Mouse (Mus musculus) myocyte (in vitro differentiated cells): ENCODE measurements around the gene Cavin2. TPM values are rescaled to one million over a fixed set of nuclear protein-coding genes. Genes with fewer than 3 reads are reported as not detected.

ENCODE experiments used
- H3K27me3 ChIP-seq: one replicate; pipeline ENCODE4 v1.6.1; 2011; ENCODE audit not compliant: control insufficient read depth, insufficient read depth, insufficient read length
- H3K36me3 ChIP-seq: one replicate; pipeline ENCODE4 v1.6.1; 2011; ENCODE audit not compliant: control insufficient read depth, insufficient read depth
- H3K4me2 ChIP-seq: one replicate; pipeline ENCODE4 v1.6.1; 2011; ENCODE audit warnings: low read depth, control low read depth
- H3K4me3 ChIP-seq: one replicate; pipeline ENCODE4 v1.5.1; 2011; ENCODE audit warnings: mild to moderate bottlenecking, control low read depth, moderate library complexity
- H3K79me2 ChIP-seq: one replicate; pipeline ENCODE4 v1.6.1; 2011; ENCODE audit not compliant: control insufficient read depth, insufficient read depth
- H3ac ChIP-seq: one replicate; pipeline ENCODE4 v1.6.1; 2011; ENCODE audit not compliant: control insufficient read depth, insufficient read length
- CEBPB ChIP-seq: IDR thresholded peaks from 2 replicates; pipeline ENCODE4 v1.6.1; 2011; ENCODE audit warnings: mild to moderate bottlenecking, moderate library complexity; ENCODE audit not compliant: poor library complexity, insufficient read depth, severe bottlenecking
- E2F4 ChIP-seq: IDR thresholded peaks from one replicate; pipeline ENCODE4 v1.6.1; 2011; ENCODE audit warnings: mild to moderate bottlenecking, control low read depth, moderate library complexity; ENCODE audit not compliant: insufficient read depth
- MAX ChIP-seq: IDR thresholded peaks from one replicate; pipeline ENCODE4 v1.6.1; 2011; ENCODE audit warnings: low read depth, mild to moderate bottlenecking, control low read depth
- MYOD1 ChIP-seq, 3 experiments: IDR thresholded peaks; one replicate each; pipeline ENCODE4 v1.6.1; 2011; ENCODE audit warnings: control low read depth in 2 of 3, low read depth in 2 of 3, mild to moderate bottlenecking in 2 of 3, moderate library complexity in 1 of 3; ENCODE audit not compliant: insufficient read length in 2 of 3, control insufficient read depth in 1 of 3
- MYOG ChIP-seq, 3 experiments: IDR thresholded peaks; one replicate each; pipeline ENCODE4 v1.6.1; 2011; ENCODE audit warnings: control low read depth in 2 of 3, low read depth in 2 of 3, mild to moderate bottlenecking in 2 of 3; ENCODE audit not compliant: insufficient read length in 2 of 3, control insufficient read depth in 1 of 3, insufficient read depth in 1 of 3
- POLR2A ChIP-seq: IDR thresholded peaks from one replicate; pipeline ENCODE4 v1.6.1; 2011; ENCODE audit warnings: low read depth, mild to moderate bottlenecking, control low read depth, moderate library complexity; ENCODE audit not compliant: insufficient read length
- POLR2AphosphoS2 ChIP-seq: IDR thresholded peaks from one replicate; pipeline ENCODE4 v1.6.1; 2011; ENCODE audit warnings: low read depth, control low read depth; ENCODE audit not compliant: insufficient read length
- REST ChIP-seq: IDR thresholded peaks from one replicate; pipeline ENCODE4 v1.6.1; 2011; ENCODE audit warnings: mild to moderate bottlenecking, control low read depth, moderate library complexity; ENCODE audit not compliant: insufficient read depth, insufficient read length
- SRF ChIP-seq: IDR thresholded peaks from one replicate; pipeline ENCODE4 v1.6.1; 2011; ENCODE audit warnings: low read depth; ENCODE audit not compliant: control insufficient read depth, insufficient read length
- TCF12 ChIP-seq: IDR thresholded peaks from one replicate; pipeline ENCODE4 v1.6.1; 2011; ENCODE audit warnings: mild to moderate bottlenecking, control low read depth; ENCODE audit not compliant: poor library complexity, insufficient read depth, severe bottlenecking
- TCF3 ChIP-seq: IDR thresholded peaks from one replicate; pipeline ENCODE4 v1.6.1; 2011; ENCODE audit warnings: low read depth, control low read depth; ENCODE audit not compliant: insufficient read length
- USF1 ChIP-seq: IDR thresholded peaks from one replicate; pipeline ENCODE4 v1.6.1; 2011; ENCODE audit warnings: low read depth, mild to moderate bottlenecking, control low read depth, moderate library complexity
- polyA plus RNA-seq: library from polyadenylated mRNA; unstranded; fragments of >200 nt; fragmentation: generic; extraction: Trizol; gene quantifications from one replicate; pipeline ENCODE4 v1.2.1, GENCODE M21; 2012; ENCODE audit warnings: missing spikeins

The Cavin2 gene
- polyA plus RNA-seq, 1 experiment = 4.0 TPM

DNA sequence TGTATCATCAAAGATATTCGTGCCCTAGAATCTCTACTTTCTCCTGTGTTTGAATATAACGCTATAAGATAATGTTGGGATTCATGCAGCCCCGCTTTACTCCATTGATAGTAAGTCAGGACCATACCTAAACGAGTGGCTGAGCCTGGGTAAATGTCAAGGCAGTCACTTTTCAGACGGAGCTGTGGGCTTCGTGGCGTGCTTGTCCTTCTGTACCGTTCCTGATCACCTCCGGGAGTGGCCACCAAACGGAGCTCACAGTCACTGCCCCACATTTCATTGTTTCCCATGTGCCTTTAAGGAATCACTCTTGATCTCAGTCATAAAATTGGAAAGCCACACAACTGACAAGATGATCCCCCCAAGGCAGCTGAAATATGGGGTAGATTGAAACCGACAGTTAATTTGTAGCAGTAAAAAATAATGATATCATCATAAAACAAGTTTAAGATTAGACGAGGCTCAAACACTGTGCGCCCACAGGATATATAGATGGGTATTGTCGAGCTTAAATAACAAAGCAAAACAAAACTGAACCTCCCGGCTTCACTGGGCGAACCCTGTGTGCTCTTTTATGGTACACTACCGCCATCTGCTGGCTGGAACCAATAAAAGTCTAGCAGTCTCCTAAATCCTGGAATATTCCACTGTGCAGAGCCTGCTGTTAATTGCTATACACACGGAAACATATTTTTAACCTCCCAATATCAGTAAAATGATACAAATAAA lies 44.8 kb downstream of the Cavin2 start:
- Histone ChIP-seq H3K4me3 (peak overlapping the region; percentile 13), H3K79me2 (no peaks in the 10 kb centered on the region), H3ac (no peak overlapping the region), H3K36me3 (no peaks in the 10 kb centered on the region), H3K4me2 (peak overlapping the region; percentile 79), H3K27me3 (no peaks in the 10 kb centered on the region)
- TF ChIP-seq TCF12 = no peak
- TF ChIP-seq SRF = no peak
- TF ChIP-seq POLR2AphosphoS2 = no peak
- no peak for TF ChIP-seq REST
- no peak for TF ChIP-seq MYOG (IDR thresholded peaks at IDR 0.05; ENCODE audit: control insufficient read depth in 1 of 3, insufficient read depth in 1 of 3, insufficient read length in 2 of 3, low read depth in 2 of 3)
- TF ChIP-seq TCF3 = no peak
- TF ChIP-seq MAX = no peak
- TF ChIP-seq POLR2A = no peak
- no peak for TF ChIP-seq MYOD1 (IDR thresholded peaks at IDR 0.05; ENCODE audit: control insufficient read depth in 1 of 3, insufficient read length in 2 of 3, low read depth in 2 of 3)
- TF ChIP-seq USF1 = no peak
- TF ChIP-seq E2F4 = no peak

DNA sequence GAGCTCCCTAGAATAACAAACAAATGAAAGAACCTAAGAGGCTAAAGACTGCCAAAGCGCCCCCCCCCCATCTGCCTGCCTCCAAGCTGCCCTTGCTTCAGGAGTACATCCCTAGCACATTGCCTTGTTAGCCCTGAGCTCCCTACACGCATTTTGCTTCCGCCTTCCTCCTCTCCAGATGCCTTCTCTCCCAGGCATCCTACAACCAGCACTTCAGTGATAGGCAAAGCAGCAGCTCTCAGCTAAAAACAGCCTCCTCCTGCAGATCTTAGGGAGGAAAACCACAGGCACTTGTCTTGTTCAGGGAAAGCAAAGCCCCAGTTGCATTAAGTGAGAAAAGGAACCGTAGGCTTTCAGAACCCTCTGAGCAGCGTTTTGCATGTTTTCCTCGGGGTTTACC lies 45.4 kb downstream of the Cavin2 start:
- H3K36me3 ChIP-seq = no peaks in the 10 kb centered on the region
- no peaks in the 10 kb centered on the region for H3K79me2 ChIP-seq
- H3K4me2 ChIP-seq = peak overlapping the region; percentile 79
- TF ChIP-seq MYOG (IDR thresholded peaks at IDR 0.05; ENCODE audit: control insufficient read depth in 1 of 3, insufficient read depth in 1 of 3, insufficient read length in 2 of 3, low read depth in 2 of 3) (no peak), MAX (no peak)
- H3K4me3 ChIP-seq = peak overlapping the region; percentile 13
- H3K27me3 ChIP-seq = no peaks in the 10 kb centered on the region
- no peak overlapping the region for H3ac ChIP-seq

DNA sequence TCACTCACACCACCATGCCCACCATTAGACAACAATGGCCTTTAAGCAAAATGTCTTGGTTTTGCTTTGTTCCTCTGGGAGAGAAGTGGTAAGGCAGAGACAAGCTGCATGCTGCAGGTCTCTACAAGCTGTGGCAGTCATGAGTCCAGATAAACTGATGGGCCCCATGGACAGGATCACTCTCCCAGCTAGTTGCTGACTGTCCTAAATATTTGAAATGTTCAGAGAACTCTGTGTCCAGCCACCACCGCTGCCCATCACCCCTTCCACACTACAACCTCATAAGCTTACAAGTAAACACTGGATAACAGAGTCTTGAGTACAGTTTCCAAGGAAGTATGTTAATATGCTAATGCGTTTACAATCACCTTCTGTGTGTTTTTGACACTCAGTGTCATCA lies 46.2 kb downstream of the Cavin2 start:
- TF ChIP-seq TCF3 (no peak), POLR2A (no peak), CEBPB (no peak), SRF (no peak), TCF12 (no peak), MYOD1 (IDR thresholded peaks at IDR 0.05; ENCODE audit: control insufficient read depth in 1 of 3, insufficient read length in 2 of 3, low read depth in 2 of 3) (no peak), USF1 (no peak), E2F4 (no peak)

DNA sequence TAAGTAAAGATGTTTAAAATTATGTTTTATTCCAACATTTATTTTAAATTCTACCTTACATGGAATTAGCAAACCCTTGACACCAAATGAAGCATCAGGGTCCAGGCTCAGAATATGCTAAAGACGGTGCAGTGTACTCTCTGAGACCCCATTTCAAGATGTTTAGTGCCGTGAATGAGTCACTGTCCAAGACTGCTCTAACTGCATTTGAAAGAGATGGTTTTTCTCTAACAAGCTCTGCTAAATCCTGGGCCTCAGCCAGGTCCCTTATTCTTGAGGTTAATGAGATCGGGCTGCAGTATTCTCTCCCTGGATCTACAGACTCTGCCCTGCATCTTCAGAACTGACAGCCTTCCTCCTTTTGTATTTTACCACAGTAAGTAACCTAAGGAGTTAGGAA lies 55.2 kb downstream of the Cavin2 start:
- TF ChIP-seq MYOG (IDR thresholded peaks at IDR 0.05; ENCODE audit: control insufficient read depth in 1 of 3, insufficient read depth in 1 of 3, insufficient read length in 2 of 3, low read depth in 2 of 3) = no peak
- no peak for TF ChIP-seq POLR2A
- Histone ChIP-seq H3K4me3 (no peak overlapping the region), H3K79me2 (no peaks in the 10 kb centered on the region), H3K4me2 (no peak overlapping the region), H3ac (no peak overlapping the region), H3K27me3 (no peaks in the 10 kb centered on the region), H3K36me3 (no peaks in the 10 kb centered on the region)

More for the DNA sequence above, 46.2 kb downstream of the Cavin2 start:
- Histone ChIP-seq H3K36me3 (no peaks in the 10 kb centered on the region), H3K79me2 (no peaks in the 10 kb centered on the region), H3ac (no peak overlapping the region), H3K27me3 (no peaks in the 10 kb centered on the region), H3K4me2 (no peak overlapping the region), H3K4me3 (no peak overlapping the region)

DNA sequence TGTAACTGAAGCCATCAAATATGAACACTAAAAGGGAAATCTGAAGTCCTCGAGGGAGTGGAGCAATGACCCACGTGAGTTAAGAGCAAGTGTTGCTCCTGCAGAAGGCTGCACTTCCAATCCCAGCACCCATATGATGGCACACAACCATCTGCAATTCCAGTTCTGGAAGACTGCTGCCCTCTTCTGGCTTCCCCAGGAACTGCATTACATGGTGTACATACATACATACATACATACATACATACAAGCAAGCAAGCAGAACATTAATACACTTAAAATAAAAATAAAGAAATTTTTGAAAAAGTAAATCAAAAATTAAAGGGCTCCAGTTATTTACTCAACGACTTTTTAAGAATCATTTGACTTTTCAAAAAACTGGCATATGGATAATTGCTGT lies 58.7 kb downstream of the Cavin2 start:
- H3K4me2 ChIP-seq = no peak overlapping the region
- TF ChIP-seq MYOD1 (IDR thresholded peaks at IDR 0.05; ENCODE audit: control insufficient read depth in 1 of 3, insufficient read length in 2 of 3, low read depth in 2 of 3) (no peak), SRF (no peak), TCF12 (no peak), POLR2A (no peak), MYOG (IDR thresholded peaks at IDR 0.05; ENCODE audit: control insufficient read depth in 1 of 3, insufficient read depth in 1 of 3, insufficient read length in 2 of 3, low read depth in 2 of 3) (no peak), MAX (no peak)
- no peaks in the 10 kb centered on the region for H3K36me3 ChIP-seq
- H3K79me2 ChIP-seq = no peaks in the 10 kb centered on the region
- no peak overlapping the region for H3ac ChIP-seq
- no peaks in the 10 kb centered on the region for H3K27me3 ChIP-seq
- H3K4me3 ChIP-seq = no peak overlapping the region

DNA sequence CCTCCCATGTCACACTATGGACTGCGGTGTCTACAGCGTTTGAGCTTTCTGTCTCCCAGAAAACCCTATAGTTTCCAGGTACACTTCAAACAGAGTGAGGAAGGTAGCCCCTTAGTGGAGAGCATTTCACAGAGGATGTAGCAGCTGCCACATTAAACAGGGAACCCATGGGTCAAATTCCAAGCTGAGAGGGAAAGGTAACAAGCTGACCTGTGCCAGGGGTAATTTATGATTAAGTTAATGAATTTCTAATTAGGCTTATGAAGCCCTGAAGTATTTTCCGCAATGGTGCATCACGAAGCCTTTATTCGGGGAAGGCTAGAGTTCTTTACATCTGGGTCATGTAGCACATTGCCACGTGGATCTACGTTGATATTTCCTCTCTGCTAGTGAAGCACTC lies 59.7 kb downstream of the Cavin2 start:
- H3K27me3 ChIP-seq = no peaks in the 10 kb centered on the region
- TF ChIP-seq POLR2A = no peak
- no peak for TF ChIP-seq MAX
- TF ChIP-seq CEBPB = no peak
- no peak for TF ChIP-seq TCF12
- no peak for TF ChIP-seq USF1
- TF ChIP-seq MYOG (IDR thresholded peaks at IDR 0.05; ENCODE audit: control insufficient read depth in 1 of 3, insufficient read depth in 1 of 3, insufficient read length in 2 of 3, low read depth in 2 of 3) = no peak
- no peak for TF ChIP-seq REST
- no peak for TF ChIP-seq POLR2AphosphoS2
- no peak for TF ChIP-seq E2F4

More for the DNA sequence above, 59.7 kb downstream of the Cavin2 start:
- H3K36me3 ChIP-seq = no peaks in the 10 kb centered on the region
- no peaks in the 10 kb centered on the region for H3K79me2 ChIP-seq
- H3K4me2 ChIP-seq = no peak overlapping the region
- H3ac ChIP-seq = no peak overlapping the region
- H3K4me3 ChIP-seq = no peak overlapping the region
